Mouse (Mus musculus): ENCODE results near the gene Pfpl. TPM values are rescaled to one million over a fixed set of nuclear protein-coding genes. Genes with fewer than 3 reads are reported as not detected.

The Pfpl gene
- polyA plus RNA-seq, 1 experiment from 2014 or later, result not detected

DNA sequence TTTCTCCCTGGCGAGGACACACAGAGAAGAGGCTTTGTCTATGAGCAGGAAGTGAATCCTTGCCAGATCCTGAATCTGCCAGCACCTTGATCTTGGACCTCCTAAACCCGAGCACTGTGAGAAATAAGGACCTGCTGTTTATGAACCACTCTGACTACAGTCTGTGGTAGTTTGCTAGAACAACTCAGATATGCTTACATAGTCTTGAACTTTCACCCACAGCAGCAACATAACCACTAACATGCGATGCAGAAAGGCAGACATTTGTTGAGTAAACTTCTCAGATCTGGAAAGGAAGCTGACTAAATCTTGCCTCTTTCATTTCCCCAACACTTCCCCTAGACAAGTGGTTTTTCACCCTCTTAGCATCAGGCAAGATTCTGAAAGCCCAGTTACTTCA lies 44.2 kb downstream of the Pfpl start:
- no peak overlapping the region for H3K4me2 ChIP-seq
- H3K27me3 ChIP-seq (replicated peaks; ENCODE audit: control insufficient read depth, insufficient read depth, low read length), result no peaks in the 10 kb centered on the region
- no peak overlapping the region for H3K9ac ChIP-seq (ENCODE audit: low read depth, low read length)
- H3K9me3 ChIP-seq (ENCODE audit: control insufficient read depth, low read length), result no peaks in the 10 kb centered on the region
- no peak overlapping the region for H3K27ac ChIP-seq (ENCODE audit: low read depth, low read length)
- H3K4me3 ChIP-seq (ENCODE audit: low read depth, low read length), result no peak overlapping the region
- H3K4me1 ChIP-seq (replicated peaks; ENCODE audit: control insufficient read depth, insufficient read depth, low read length), result no peaks in the 10 kb centered on the region
- ATAC-seq (replicated peaks; ENCODE audit: low FRiP score) (no peak), DNase-seq (ENCODE audit: low spot score) (no peak)
- 65% methylated on average over 3 of the region's 3 CpGs for WGBS
- no peaks in the 10 kb centered on the region for H3K36me3 ChIP-seq (ENCODE audit: control insufficient read depth, insufficient read depth, low read length)

DNA sequence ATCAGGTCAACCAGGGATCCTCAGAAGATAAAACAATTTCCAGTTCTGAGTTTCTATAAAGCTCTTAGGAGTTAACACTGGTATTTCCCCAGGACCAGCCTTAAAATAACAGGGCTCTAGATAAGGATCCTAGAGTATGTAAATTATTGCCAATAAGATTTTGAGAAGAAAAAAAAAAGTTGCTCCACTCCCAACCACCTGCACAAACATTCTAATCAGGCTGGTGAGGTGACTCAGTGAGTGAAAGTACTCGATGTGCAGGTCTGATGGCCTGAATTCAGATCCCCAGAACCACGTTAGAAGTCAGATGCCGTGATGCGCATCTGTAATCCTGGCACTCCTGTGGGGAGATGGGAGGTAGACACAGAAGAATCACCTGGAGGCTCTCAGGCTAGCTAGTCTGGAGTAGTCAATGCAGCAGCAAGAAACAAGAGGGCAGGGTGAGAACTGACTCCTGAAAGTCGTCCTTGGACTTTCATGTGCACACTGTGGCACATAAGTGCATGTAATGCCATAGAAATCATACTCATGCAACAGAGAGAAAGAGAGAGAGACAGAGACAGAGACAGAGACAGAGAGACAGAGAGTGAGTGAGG lies 44.8 kb downstream of the Pfpl start:
- Histone ChIP-seq H3K4me3 (ENCODE audit: low read depth, low read length) (no peak overlapping the region), H3K9me3 (ENCODE audit: control insufficient read depth, low read length) (no peaks in the 10 kb centered on the region), H3K4me2 (no peak overlapping the region), H3K27ac (ENCODE audit: low read depth, low read length) (no peak overlapping the region), H3K27me3 (replicated peaks; ENCODE audit: control insufficient read depth, insufficient read depth, low read length) (no peaks in the 10 kb centered on the region), H3K9ac (ENCODE audit: low read depth, low read length) (no peak overlapping the region), H3K4me1 (replicated peaks; ENCODE audit: control insufficient read depth, insufficient read depth, low read length) (no peaks in the 10 kb centered on the region), H3K36me3 (ENCODE audit: control insufficient read depth, insufficient read depth, low read length) (no peaks in the 10 kb centered on the region)
- WGBS, result 75% methylated on average over 5 of the region's 5 CpGs
- ATAC-seq (replicated peaks; ENCODE audit: low FRiP score) (no peak), DNase-seq (ENCODE audit: low spot score) (no peak)

DNA sequence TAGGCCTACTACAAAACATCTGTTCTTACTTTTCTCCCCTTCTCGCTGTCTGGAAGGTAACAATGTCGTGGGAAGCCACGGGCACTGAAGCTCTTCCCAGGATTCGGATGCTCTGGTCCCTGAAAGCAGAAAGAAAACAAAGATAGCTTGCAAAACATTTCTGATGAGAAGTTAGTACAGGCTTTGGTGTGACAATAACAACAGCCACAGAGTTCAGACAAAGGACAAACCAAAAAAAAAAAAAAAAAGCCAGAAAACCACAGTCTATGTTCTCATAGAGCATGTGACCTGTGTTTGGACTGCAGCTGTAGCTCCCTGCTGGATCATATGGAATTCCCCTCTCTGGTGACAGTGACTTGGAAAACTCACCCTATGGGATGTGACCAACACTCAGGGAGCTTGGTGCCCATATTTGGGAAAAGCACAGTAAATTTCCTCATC lies 45.5 kb downstream of the Pfpl start:
- Histone ChIP-seq H3K9ac (ENCODE audit: low read depth, low read length) (no peak overlapping the region), H3K27ac (ENCODE audit: low read depth, low read length) (no peak overlapping the region), H3K4me3 (ENCODE audit: low read depth, low read length) (no peak overlapping the region), H3K4me2 (no peak overlapping the region), H3K4me1 (replicated peaks; ENCODE audit: control insufficient read depth, insufficient read depth, low read length) (no peaks in the 10 kb centered on the region), H3K27me3 (replicated peaks; ENCODE audit: control insufficient read depth, insufficient read depth, low read length) (no peaks in the 10 kb centered on the region), H3K36me3 (ENCODE audit: control insufficient read depth, insufficient read depth, low read length) (no peaks in the 10 kb centered on the region), H3K9me3 (ENCODE audit: control insufficient read depth, low read length) (no peaks in the 10 kb centered on the region)
- WGBS, result 64% methylated on average over 4 of the region's 4 CpGs
- DNase-seq (ENCODE audit: low spot score), result no peak
- ATAC-seq (replicated peaks; ENCODE audit: low FRiP score), result no peak

DNA sequence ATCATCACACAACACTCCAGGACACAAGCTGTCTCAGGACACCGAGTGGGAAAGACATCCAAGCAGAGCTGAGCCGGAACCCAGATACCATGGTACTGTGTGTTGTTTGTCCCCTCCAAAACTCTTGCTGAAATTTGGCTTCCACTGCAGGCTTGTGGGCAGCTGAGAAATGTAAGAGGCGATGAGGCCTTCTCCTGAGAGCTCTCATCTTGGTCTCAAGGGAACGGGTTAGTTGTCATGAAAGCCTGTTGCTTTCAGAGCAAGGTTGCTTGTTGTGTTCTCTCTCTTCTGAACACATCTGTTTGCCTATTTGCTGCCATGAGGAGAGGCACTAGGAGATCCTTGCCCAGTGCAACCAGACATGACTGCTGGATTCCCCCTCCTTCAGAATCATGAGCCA lies 46.2 kb downstream of the Pfpl start:
- H3K4me1 ChIP-seq (replicated peaks; ENCODE audit: control insufficient read depth, insufficient read depth, low read length), result no peaks in the 10 kb centered on the region
- DNase-seq (ENCODE audit: low spot score), result no peak
- H3K27ac ChIP-seq (ENCODE audit: low read depth, low read length), result no peak overlapping the region
- no peak overlapping the region for H3K9ac ChIP-seq (ENCODE audit: low read depth, low read length)
- no peak overlapping the region for H3K4me2 ChIP-seq
- H3K36me3 ChIP-seq (ENCODE audit: control insufficient read depth, insufficient read depth, low read length), result no peaks in the 10 kb centered on the region
- ATAC-seq (replicated peaks; ENCODE audit: low FRiP score), result no peak
- no peaks in the 10 kb centered on the region for H3K27me3 ChIP-seq (replicated peaks; ENCODE audit: control insufficient read depth, insufficient read depth, low read length)
- no peaks in the 10 kb centered on the region for H3K9me3 ChIP-seq (ENCODE audit: control insufficient read depth, low read length)
- no peak overlapping the region for H3K4me3 ChIP-seq (ENCODE audit: low read depth, low read length)
- 84% methylated on average over 4 of the region's 4 CpGs for WGBS

DNA sequence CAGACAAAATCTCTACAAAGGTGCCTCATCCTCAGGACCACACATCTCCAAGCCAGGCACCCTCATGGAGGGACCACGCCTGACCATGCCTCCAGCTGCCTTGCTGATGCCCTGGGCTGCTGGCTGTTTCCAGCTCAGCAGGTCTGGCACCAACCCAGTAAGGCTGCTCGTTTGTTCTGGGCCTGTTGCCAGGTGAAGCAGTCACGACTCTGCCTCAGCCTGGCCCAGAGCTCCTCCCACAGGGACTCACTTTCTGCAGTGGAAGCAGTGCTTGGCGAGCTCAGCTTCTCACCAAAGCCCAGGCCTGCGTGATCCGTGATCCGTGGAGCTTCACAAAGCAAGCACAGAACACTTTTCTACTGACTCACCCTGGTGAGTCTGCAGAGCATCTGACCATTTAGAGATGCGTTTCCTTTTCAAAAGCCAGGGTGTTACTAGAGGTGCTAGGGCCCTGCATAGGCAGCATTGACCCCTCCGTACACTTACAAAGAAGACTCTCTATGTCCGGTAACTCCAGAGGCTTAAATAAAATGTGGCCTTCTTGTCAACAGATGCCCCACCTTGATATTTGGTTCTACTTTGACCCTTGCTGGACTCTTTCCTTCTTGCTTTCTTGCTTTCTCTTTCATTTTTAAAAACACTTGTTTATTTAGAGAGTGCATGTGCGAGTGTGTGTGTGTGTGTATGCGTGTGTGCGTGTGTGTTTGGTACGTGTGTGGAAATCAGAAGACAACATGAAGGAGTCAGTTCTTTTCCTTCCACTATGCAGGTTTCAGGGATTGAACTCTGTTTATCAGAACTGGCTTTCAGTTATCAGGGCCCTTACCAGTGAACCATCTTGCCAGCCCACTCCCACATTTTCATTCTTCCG lies 47.9 kb downstream of the Pfpl start:
- Histone ChIP-seq H3K4me2 (no peak overlapping the region), H3K9ac (ENCODE audit: low read depth, low read length) (no peak overlapping the region), H3K27ac (ENCODE audit: low read depth, low read length) (no peak overlapping the region), H3K9me3 (ENCODE audit: control insufficient read depth, low read length) (no peaks in the 10 kb centered on the region), H3K4me3 (ENCODE audit: low read depth, low read length) (no peak overlapping the region), H3K36me3 (ENCODE audit: control insufficient read depth, insufficient read depth, low read length) (no peaks in the 10 kb centered on the region), H3K4me1 (replicated peaks; ENCODE audit: control insufficient read depth, insufficient read depth, low read length) (no peaks in the 10 kb centered on the region), H3K27me3 (replicated peaks; ENCODE audit: control insufficient read depth, insufficient read depth, low read length) (no peaks in the 10 kb centered on the region)
- DNase-seq (ENCODE audit: low spot score) (no peak), ATAC-seq (replicated peaks; ENCODE audit: low FRiP score) (no peak; the same call in 1 of the 2 replicates)
- WGBS, result 73% methylated on average over 15 of the region's 15 CpGs

DNA sequence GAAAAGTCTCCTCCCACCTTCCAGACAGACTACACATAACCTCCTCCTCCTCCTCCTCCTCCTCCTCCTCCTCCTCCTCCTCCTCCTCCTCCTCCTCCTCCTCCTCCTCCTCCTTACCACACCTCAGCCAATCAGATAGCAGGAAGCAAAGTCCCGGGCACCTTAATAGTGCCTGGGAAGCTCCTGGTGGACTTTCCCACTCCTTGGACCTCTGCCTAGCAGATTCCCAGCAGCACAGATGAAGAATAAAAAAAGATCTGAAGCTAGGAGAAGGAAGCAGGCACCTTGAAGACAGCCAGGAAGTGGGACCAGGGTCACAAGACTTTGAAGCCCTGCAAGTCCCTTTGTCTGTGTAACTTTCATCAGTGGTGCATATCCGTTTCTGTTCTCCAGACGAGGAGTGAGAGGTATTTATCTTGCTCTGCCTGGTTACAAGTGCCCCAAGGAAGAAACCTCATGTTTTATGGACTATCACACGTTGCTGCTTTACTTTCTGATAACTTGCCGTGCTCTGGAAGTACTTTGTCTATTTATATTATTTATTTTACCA lies 49.1 kb downstream of the Pfpl start:
- no peak for ATAC-seq (replicated peaks; ENCODE audit: low FRiP score)
- H3K27me3 ChIP-seq (replicated peaks; ENCODE audit: control insufficient read depth, insufficient read depth, low read length), result no peaks in the 10 kb centered on the region
- WGBS, result 40% methylated on average over 4 of the region's 5 CpGs

DNA sequence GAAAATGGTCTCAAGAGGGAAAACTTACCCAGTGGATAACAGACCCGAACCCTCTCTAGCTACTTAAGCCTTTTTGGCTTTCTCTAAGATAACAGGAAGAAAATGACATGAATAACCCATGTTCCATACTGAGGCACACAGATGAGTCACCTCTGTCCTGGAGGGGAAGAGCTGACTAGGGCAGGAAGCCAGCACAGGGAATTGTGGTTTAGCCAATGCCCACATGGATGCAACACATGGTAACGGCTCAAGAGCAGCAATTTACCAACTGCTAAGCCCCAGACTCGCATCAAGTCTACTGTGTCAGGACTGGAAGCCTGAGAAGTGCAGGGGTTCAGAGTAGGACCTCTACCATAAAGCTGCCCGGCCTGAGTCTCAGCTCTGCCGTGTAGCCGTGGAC lies 50.7 kb downstream of the Pfpl start:
- Histone ChIP-seq H3K9ac (ENCODE audit: low read depth, low read length) (no peak overlapping the region), H3K4me2 (no peak overlapping the region), H3K27me3 (replicated peaks; ENCODE audit: control insufficient read depth, insufficient read depth, low read length) (no peaks in the 10 kb centered on the region), H3K36me3 (ENCODE audit: control insufficient read depth, insufficient read depth, low read length) (no peaks in the 10 kb centered on the region), H3K4me1 (replicated peaks; ENCODE audit: control insufficient read depth, insufficient read depth, low read length) (no peaks in the 10 kb centered on the region), H3K9me3 (ENCODE audit: control insufficient read depth, low read length) (no peaks in the 10 kb centered on the region), H3K27ac (ENCODE audit: low read depth, low read length) (no peak overlapping the region), H3K4me3 (ENCODE audit: low read depth, low read length) (no peak overlapping the region)
- no peak for ATAC-seq (replicated peaks; ENCODE audit: low FRiP score)
- DNase-seq (ENCODE audit: low spot score), result no peak
- 66% methylated on average over 6 of the region's 6 CpGs for whole genome bisulfite sequencing

More for the DNA sequence above, 49.1 kb downstream of the Pfpl start:
- Histone ChIP-seq H3K9ac (ENCODE audit: low read depth, low read length) (no peak overlapping the region), H3K9me3 (ENCODE audit: control insufficient read depth, low read length) (no peaks in the 10 kb centered on the region), H3K36me3 (ENCODE audit: control insufficient read depth, insufficient read depth, low read length) (no peaks in the 10 kb centered on the region), H3K4me2 (no peak overlapping the region), H3K4me3 (ENCODE audit: low read depth, low read length) (no peak overlapping the region), H3K4me1 (replicated peaks; ENCODE audit: control insufficient read depth, insufficient read depth, low read length) (no peaks in the 10 kb centered on the region), H3K27ac (ENCODE audit: low read depth, low read length) (no peak overlapping the region)
- no peak for DNase-seq (ENCODE audit: low spot score)
